Mouse (Mus musculus) small intestine, adult 2 months (tissue): Measurements from ENCODE around the gene Hmgb1. TPM values are rescaled to one million over a fixed set of nuclear protein-coding genes. Genes with fewer than 3 reads are reported as not detected.

Experiments used
- H3K27ac ChIP-seq: fragments of 200-500 bp; 2 replicates; pipeline ENCODE4 v1.5.1; 2012; ENCODE audit warnings: low read depth, low read length, control low read depth, inconsistent platforms; ENCODE audit not compliant: insufficient read depth
- H3K27me3 ChIP-seq: fragments of 200-500 bp; 2 replicates; pipeline ENCODE4 v1.6.1; 2012; ENCODE audit warnings: mild to moderate bottlenecking, moderate library complexity, low read length, inconsistent platforms; ENCODE audit not compliant: control insufficient read depth, insufficient read depth
- H3K36me3 ChIP-seq: fragments of 200-500 bp; 2 replicates; pipeline ENCODE4 v1.6.1; 2012; ENCODE audit warnings: mild to moderate bottlenecking, low read length, control low read depth, inconsistent platforms; ENCODE audit not compliant: control insufficient read depth, insufficient read depth
- H3K4me1 ChIP-seq: fragments of 200-500 bp; 2 replicates; pipeline ENCODE4 v1.6.1; 2012; ENCODE audit warnings: low read length, inconsistent platforms, mixed read lengths; ENCODE audit not compliant: control insufficient read depth, insufficient read depth, insufficient read length
- H3K4me3 ChIP-seq: fragments of 200-500 bp; 2 replicates; pipeline ENCODE4 v1.5.1; 2012; ENCODE audit warnings: low read depth, mild to moderate bottlenecking, control low read depth, inconsistent platforms, low read length, moderate library complexity
- CTCF ChIP-seq: fragments of 200-500 bp; IDR thresholded peaks from 2 replicates; pipeline ENCODE4 v1.5.1; 2012; ENCODE audit warnings: low read depth, mild to moderate bottlenecking, control low read depth, inconsistent platforms, low read length, moderate library complexity, mixed read lengths; ENCODE audit not compliant: insufficient replicate concordance, insufficient read length; ENCODE audit errors: extremely low read depth
- POLR2A ChIP-seq: fragments of 200-500 bp; IDR thresholded peaks from 2 replicates; pipeline ENCODE4 v1.6.1; 2012; ENCODE audit warnings: low read depth, mild to moderate bottlenecking, control low read depth, inconsistent platforms, low read length, moderate library complexity
- WGBS: fragments of 180-500 bp; shearing (Covaris S2); methylation state at CpG from one replicate; pipeline ENCODE4 v1.1.7; 2018; 5-methylcytosine and 5-hydroxymethylcytosine counted together
- polyA plus RNA-seq: library from polyadenylated mRNA; depleted of rRNA; stranded (reverse); fragments of >200 nt; gene quantifications from 2 replicates; pipeline ENCODE4 v1.2.3, GENCODE M21; 2012

Gene Hmgb1
- polyA plus RNA-seq, 1 experiment = 5.2 TPM

DNA sequence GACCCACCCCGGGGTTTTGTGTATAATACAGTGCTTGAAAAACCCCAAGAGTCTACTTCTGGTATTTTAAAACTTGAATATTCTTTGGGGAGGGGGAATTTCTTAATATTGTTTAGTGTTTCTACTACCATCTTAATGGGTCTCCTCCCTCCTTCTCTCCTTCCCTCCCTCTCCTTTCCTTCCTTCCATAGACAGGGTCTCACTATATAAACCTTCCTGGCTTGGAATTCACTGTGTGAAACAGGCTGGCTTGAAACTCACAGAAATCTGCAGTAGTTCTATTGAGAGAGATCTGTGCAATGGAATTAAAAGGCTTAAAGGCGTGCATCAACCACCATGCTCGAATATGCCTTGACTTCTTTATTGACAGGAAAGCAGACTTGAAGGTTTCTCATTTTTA lies 1.5 kb upstream of the Hmgb1 start:
- Histone ChIP-seq H3K27ac (no peak overlapping the region), H3K4me1 (no peaks in the 10 kb centered on the region; the same call in none of the 2 replicates), H3K36me3 (peaks cover 15% of the 10 kb centered on the region), H3K4me3 (no peak overlapping the region), H3K27me3 (no peaks in the 10 kb centered on the region)
- WGBS = 51% methylated on average over 3 of the region's 3 CpGs
- no peak for TF ChIP-seq CTCF
- TF ChIP-seq POLR2A = no peak

DNA sequence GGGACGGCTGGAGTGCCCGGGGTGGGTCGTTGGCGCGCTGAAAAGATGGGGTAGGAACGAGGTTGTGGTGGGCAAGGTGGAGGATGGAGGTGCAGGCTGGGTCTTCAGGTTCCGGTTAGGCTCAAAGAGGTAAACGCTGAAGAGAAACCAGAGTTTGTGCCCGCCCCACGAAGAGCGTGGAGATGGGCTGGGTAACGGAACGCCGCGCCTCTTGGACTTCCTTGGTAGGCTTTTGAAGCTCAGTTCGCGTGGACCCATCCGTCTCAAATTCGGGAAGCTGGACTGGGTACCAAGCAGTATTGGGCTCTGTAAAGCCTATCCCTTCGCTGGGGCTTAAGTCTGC lies 526 bp upstream of the Hmgb1 start:
- Histone ChIP-seq H3K4me1 (no peaks in the 10 kb centered on the region; the same call in none of the 2 replicates), H3K36me3 (peaks cover 10% of the 10 kb centered on the region), H3K27me3 (no peaks in the 10 kb centered on the region), H3K4me3 (peak overlapping the region; percentile 67), H3K27ac (peak overlapping the region; percentile 77)
- 0% methylated on average over 20 of the region's 20 CpGs for WGBS
- no peak for TF ChIP-seq POLR2A
- TF ChIP-seq CTCF = no peak

DNA sequence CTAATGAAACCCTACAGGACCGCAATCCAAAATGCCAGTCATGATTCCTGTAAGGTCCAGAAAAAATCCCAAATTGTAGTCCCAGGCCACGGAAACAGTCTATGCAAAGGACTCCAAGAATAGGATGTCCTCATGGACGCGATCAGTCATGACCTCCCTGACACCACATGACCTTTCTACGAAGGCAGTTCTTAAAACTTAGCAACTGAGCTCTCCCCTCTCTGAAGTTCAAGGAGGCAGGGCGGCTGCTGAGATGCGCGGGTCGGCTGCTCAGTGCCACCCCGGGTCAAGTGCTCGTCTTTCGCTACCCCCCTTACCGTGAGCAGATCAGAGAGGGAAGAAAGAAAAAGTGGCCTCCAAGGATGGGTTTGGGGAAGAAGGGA lies 577 bp downstream of the Hmgb1 start:
- TF ChIP-seq POLR2A = no peak
- no peak for TF ChIP-seq CTCF
- Histone ChIP-seq H3K4me3 (peak overlapping the region; percentile 92), H3K27ac (peak overlapping the region; percentile 100), H3K36me3 (peaks cover 3% of the 10 kb centered on the region; the same call in 1 of the 2 replicates), H3K4me1 (no peaks in the 10 kb centered on the region; the same call in none of the 2 replicates), H3K27me3 (no peaks in the 10 kb centered on the region)
- under 1% methylated on average over 13 of the region's 13 CpGs for WGBS

DNA sequence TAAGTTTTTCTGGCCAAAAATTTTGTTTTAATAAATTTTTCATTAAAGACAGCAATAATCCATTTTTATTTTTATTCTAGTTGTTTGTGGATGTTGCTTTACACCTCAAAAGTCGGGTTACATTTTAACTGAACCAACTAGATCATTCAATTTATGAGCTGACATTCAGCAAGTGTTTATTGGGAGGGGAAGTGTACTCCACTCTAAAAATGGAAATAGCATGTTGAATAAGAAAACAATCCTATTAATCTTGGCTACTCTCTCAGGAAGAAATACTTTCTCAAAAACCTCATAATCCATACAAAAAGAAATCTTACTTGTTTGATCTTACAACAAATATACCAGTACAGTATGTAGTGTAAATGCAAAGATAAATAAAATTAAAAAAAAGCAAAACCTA lies 1.2 kb downstream of the Hmgb1 start:
- Histone ChIP-seq H3K27me3 (no peaks in the 10 kb centered on the region), H3K27ac (no peak overlapping the region), H3K36me3 (peaks cover 1% of the 10 kb centered on the region; the same call in 1 of the 2 replicates), H3K4me3 (no peak overlapping the region), H3K4me1 (no peaks in the 10 kb centered on the region; the same call in none of the 2 replicates)
- WGBS = 4% methylated on average over 1 of the region's 1 CpGs
- TF ChIP-seq POLR2A = no peak
- no peak for TF ChIP-seq CTCF

DNA sequence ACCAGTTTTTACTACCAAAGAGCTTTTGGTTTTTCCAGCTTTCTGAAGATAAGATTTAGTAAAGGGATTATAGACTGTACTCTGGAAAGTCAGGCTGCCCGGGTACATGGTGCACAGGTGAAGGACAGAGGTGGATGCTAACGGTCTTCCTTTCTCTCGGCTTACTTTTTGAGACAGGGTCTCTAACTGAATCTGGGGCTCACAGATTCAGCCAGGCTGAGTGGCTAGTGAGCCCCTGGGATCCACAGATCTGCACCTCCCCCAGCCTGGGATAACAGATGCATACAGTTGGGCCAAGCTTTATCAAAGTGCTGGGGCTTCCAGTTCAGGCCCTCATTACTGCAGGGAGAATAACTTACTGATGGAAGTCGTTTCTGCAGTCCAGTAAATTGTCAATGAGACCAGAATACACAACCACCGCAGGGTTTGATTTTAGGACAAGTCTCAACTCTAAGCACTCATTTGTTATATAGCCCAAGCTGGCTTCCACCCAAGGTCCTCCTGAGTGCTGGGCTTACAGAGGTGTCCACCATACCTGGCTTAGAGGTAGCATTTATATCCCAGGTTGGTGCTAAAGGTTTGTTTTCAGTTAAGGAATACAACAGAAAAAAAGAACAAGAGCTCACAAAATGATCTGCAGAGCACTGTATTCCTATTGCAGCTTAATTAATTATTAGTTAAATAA lies 2.0 kb downstream of the Hmgb1 start:
- TF ChIP-seq POLR2A = no peak
- TF ChIP-seq CTCF = no peak
- no peak overlapping the region for H3K4me3 ChIP-seq
- no peaks in the 10 kb centered on the region; the same call in none of the 2 replicates for H3K4me1 ChIP-seq
- 90% methylated on average over 5 of the region's 5 CpGs for WGBS
- no peaks in the 10 kb centered on the region for H3K27me3 ChIP-seq
- no peak overlapping the region for H3K27ac ChIP-seq
- H3K36me3 ChIP-seq = peaks cover 1% of the 10 kb centered on the region; the same call in 1 of the 2 replicates

DNA sequence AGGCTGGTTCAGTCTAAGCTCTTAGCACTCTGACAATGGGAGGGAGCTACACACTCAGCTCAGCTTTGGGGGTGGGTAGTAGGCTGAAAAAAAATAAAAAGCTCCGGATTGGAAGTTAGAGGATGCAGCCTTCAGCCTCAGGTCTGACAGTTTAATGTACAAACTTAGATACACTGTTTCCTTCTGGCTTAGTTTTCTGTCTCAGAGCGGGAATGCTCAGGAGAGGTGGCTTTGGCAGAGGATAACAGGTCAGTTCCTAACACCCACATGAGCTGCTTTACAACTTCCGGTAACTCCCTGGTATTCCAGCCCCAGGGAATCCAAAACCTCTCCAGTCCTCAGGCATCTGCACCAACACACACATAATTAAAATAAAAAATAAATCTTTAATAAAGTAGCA lies 4.5 kb downstream of the Hmgb1 start:
- no peaks in the 10 kb centered on the region for H3K4me1 ChIP-seq
- H3K27ac ChIP-seq = no peak overlapping the region
- no peaks in the 10 kb centered on the region for H3K27me3 ChIP-seq
- no peak overlapping the region for H3K4me3 ChIP-seq
- no peak for TF ChIP-seq POLR2A
- no peak for TF ChIP-seq CTCF
- peaks cover 1% of the 10 kb centered on the region; the same call in 1 of the 2 replicates for H3K36me3 ChIP-seq
- 92% methylated on average over 3 of the region's 3 CpGs for WGBS

DNA sequence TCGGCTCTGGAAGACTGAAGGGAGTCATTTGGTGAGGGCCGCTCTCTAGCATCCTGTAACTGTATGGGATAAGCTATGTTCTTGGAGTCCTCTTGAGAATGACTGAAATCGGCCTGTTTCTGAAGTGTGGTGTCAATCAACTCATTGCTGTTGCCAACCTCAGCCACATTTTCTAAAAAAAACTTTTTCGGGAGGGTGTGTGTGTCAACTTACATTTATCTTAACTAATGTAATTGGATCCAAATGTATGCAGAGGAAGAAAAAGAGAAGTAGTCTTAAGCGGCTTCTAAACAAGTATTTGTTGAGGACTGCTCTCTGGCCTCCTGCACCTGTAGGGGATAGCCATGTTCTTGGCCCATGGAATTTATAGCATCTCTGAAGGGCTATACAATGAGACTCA lies 6.2 kb downstream of the Hmgb1 start:
- Histone ChIP-seq H3K36me3 (peaks cover 1% of the 10 kb centered on the region; the same call in 1 of the 2 replicates), H3K27me3 (no peaks in the 10 kb centered on the region), H3K4me3 (no peak overlapping the region), H3K4me1 (no peaks in the 10 kb centered on the region), H3K27ac (no peak overlapping the region)
- TF ChIP-seq CTCF (no peak), POLR2A (no peak)
- 90% methylated on average over 5 of the region's 5 CpGs for WGBS
